Mouse (Mus musculus) liver, embryonic 16.5 days (tissue): Measurements from ENCODE around the gene Ppp2ca. TPM values are rescaled to one million over a fixed set of nuclear protein-coding genes. Genes with fewer than 3 reads are reported as not detected.

Source experiments
- ATAC-seq: fragments of 200-750 bp; cut with Nextera tagmentation; 2 replicates; pipeline ENCODE4 v1.8.0; 2017; ENCODE audit warnings: low read depth, mild to moderate bottlenecking, moderate number of reproducible peaks, moderate library complexity
- H3K27ac ChIP-seq: fragments of 300-500 bp; sonication (generic); 2 replicates; pipeline ENCODE4 v1.5.1; 2014; ENCODE audit warnings: mild to moderate bottlenecking, low read length
- H3K27me3 ChIP-seq: fragments of 300-500 bp; sonication (generic); 2 replicates; pipeline ENCODE4 v1.6.1; 2014; ENCODE audit warnings: low read depth, low read length, mixed read lengths; ENCODE audit not compliant: control insufficient read depth, insufficient read depth
- H3K36me3 ChIP-seq: fragments of 300-500 bp; sonication (generic); 2 replicates; pipeline ENCODE4 v1.6.1; 2014; ENCODE audit warnings: mild to moderate bottlenecking; ENCODE audit not compliant: control insufficient read depth, insufficient read depth
- H3K4me1 ChIP-seq: fragments of 300-500 bp; sonication (generic); 2 replicates; pipeline ENCODE4 v1.6.1; 2014; ENCODE audit warnings: low read depth, low read length, mixed read lengths; ENCODE audit not compliant: control insufficient read depth
- H3K4me2 ChIP-seq: fragments of 300-500 bp; sonication (generic); 2 replicates; pipeline ENCODE4 v1.6.1; 2014; ENCODE audit warnings: low read depth, low read length, mixed read lengths
- H3K4me3 ChIP-seq: fragments of 300-500 bp; sonication (generic); 2 replicates; pipeline ENCODE4 v1.5.1; 2014; ENCODE audit warnings: low read depth, mild to moderate bottlenecking, low read length
- H3K9ac ChIP-seq: fragments of 300-500 bp; sonication (generic); 2 replicates; pipeline ENCODE4 v1.6.1; 2014; ENCODE audit warnings: low read depth, low read length
- H3K9me3 ChIP-seq: fragments of 300-500 bp; sonication (generic); replicated peaks from 2 replicates; pipeline ENCODE4 v1.6.1; 2016; ENCODE audit warnings: low read length; ENCODE audit not compliant: control insufficient read depth
- WGBS: fragments of 180-500 bp; shearing (Covaris S2); extraction: QIAGEN DNeasy Blood & Tissue Kit; methylation state at CpG from one replicate; pipeline ENCODE4 v1.1.7; 2014; ENCODE audit not compliant: insufficient replicate concordance; 5-methylcytosine and 5-hydroxymethylcytosine counted together
- polyA plus RNA-seq: library from polyadenylated mRNA; unstranded; fragments of >200 nt; fragmentation: Nextera tagmentation; extraction: Ambion mirVana; gene quantifications from 2 replicates; pipeline ENCODE4 v1.2.1, GENCODE M21; 2015

Gene Ppp2ca
- polyA plus RNA-seq, 1 experiment from 2014 or later, result 26.5 TPM

- H3K27ac ChIP-seq, result no peak overlapping the region
- no peaks in the 10 kb centered on the region for H3K27me3 ChIP-seq
- no peaks in the 10 kb centered on the region for H3K36me3 ChIP-seq
- ATAC-seq, result no peak
- no peaks in the 10 kb centered on the region for H3K9me3 ChIP-seq
- H3K9ac ChIP-seq, result no peak overlapping the region
- H3K4me2 ChIP-seq, result no peak overlapping the region
- peaks cover 3% of the 10 kb centered on the region for H3K4me1 ChIP-seq
- no peak overlapping the region for H3K4me3 ChIP-seq
- WGBS, result 58% methylated on average over 4 of the region's 4 CpGs
Measured at GRCm38 (mm10) chr11:52085857-52086203, 12.7 kb upstream of the Ppp2ca start.

GRCm38 (mm10) chr11:52086204-52086864, 12.1 kb upstream of the Ppp2ca start:
- H3K27me3 ChIP-seq, result no peaks in the 10 kb centered on the region
- no peaks in the 10 kb centered on the region for H3K36me3 ChIP-seq
- H3K4me2 ChIP-seq, result no peak overlapping the region
- no peak overlapping the region for H3K4me3 ChIP-seq
- H3K4me1 ChIP-seq, result peaks cover 3% of the 10 kb centered on the region
- no peaks in the 10 kb centered on the region for H3K9me3 ChIP-seq
- H3K9ac ChIP-seq, result no peak overlapping the region
- no peak overlapping the region for H3K27ac ChIP-seq
- no peak for ATAC-seq
- WGBS, result 47% methylated on average over 9 of the region's 9 CpGs

DNA sequence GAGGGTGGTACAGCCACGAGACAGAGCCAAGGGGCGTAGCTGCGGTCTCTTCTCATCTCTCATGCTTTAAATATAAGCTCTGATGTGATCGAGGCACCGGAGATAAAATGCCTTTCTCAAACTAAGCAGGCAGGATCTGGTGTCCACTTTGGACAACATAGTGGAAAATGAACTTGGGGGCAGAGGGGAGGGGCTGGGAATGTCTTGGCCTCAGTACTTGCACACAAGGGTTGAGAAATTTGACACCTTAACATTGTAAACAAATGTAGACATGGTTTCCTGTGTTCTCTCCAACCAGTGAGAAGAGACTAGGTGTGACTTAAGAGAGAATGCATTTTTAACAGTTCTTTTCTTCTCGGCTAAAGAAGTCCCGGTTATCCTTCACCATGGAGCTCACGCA, 9.2 kb upstream of the Ppp2ca start:
- no peak for ATAC-seq
- no peaks in the 10 kb centered on the region for H3K36me3 ChIP-seq
- H3K27ac ChIP-seq, result no peak overlapping the region
- H3K4me2 ChIP-seq, result no peak overlapping the region
- H3K27me3 ChIP-seq, result no peaks in the 10 kb centered on the region
- H3K9ac ChIP-seq, result no peak overlapping the region
- 62% methylated on average over 8 of the region's 8 CpGs for WGBS
- H3K4me1 ChIP-seq, result peaks cover 3% of the 10 kb centered on the region
- no peak overlapping the region for H3K4me3 ChIP-seq
- no peaks in the 10 kb centered on the region for H3K9me3 ChIP-seq

- Histone ChIP-seq H3K4me2 (no peak overlapping the region), H3K9ac (no peak overlapping the region), H3K4me3 (no peak overlapping the region), H3K9me3 (no peaks in the 10 kb centered on the region), H3K27ac (no peak overlapping the region), H3K4me1 (peaks cover 3% of the 10 kb centered on the region), H3K27me3 (no peaks in the 10 kb centered on the region), H3K36me3 (no peaks in the 10 kb centered on the region)
- 75% methylated on average over 9 of the region's 9 CpGs for whole genome bisulfite sequencing
- no peak for ATAC-seq
Measured at GRCm38 (mm10) chr11:52091261-52091660, 7.2 kb upstream of the Ppp2ca start.

DNA sequence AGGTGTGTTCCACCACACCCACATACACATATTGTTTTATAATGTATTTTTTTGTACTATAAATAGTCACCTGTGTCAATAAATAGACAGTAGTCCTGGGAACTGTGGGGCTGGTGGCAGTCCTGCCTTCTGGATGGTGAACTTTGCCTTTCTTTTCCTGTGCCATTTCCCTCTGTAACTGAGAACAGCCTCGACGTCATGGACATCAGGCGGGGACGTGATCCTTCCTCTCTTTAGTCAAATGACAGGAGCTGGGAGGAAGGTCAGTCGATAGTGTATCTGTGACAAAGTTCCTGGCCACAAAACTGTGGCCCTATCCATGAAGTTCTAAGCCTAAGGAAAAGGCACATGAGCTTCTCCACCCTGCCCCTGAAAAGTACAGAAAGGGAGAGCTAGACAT, 3.9 kb upstream of the Ppp2ca start:
- no peaks in the 10 kb centered on the region for H3K36me3 ChIP-seq
- no peak overlapping the region for H3K9ac ChIP-seq
- no peaks in the 10 kb centered on the region for H3K9me3 ChIP-seq
- 0 out of 2 replicates have a peak overlapping the region, but pooled peaks have one; percentile 3 for H3K27ac ChIP-seq
- no peak overlapping the region for H3K4me2 ChIP-seq
- H3K4me3 ChIP-seq, result no peak overlapping the region
- H3K27me3 ChIP-seq, result no peaks in the 10 kb centered on the region
- H3K4me1 ChIP-seq, result peaks cover 12% of the 10 kb centered on the region
- 42% methylated on average over 5 of the region's 5 CpGs for WGBS
- ATAC-seq, result no peak

DNA sequence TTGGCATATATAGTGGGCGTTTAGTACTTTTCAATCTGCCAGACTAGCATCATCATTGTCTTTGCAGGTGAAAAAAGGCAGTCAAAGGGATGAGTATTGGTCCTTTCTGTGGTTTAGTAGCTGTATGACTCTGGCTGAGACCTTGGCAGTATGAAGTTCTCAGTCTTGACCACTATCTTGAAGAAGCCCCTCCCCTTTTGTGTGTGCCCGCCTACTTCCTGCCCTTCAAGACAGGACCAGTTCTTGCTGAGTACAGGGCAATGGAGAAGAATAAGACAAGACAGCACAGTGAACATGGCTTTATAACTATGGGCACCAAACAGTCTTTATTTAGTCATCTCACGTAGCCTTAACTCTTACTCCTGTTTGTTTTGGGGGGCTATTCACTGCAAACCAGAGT, 1.5 kb upstream of the Ppp2ca start:
- no peak overlapping the region for H3K4me2 ChIP-seq
- no peak overlapping the region for H3K4me3 ChIP-seq
- 53% methylated on average over 3 of the region's 3 CpGs for WGBS
- H3K27ac ChIP-seq, result no peak overlapping the region
- no peak overlapping the region for H3K9ac ChIP-seq
- H3K36me3 ChIP-seq, result no peaks in the 10 kb centered on the region
- peaks cover 31% of the 10 kb centered on the region for H3K4me1 ChIP-seq
- no peaks in the 10 kb centered on the region for H3K9me3 ChIP-seq
- H3K27me3 ChIP-seq, result no peaks in the 10 kb centered on the region
- ATAC-seq, result no peak

DNA sequence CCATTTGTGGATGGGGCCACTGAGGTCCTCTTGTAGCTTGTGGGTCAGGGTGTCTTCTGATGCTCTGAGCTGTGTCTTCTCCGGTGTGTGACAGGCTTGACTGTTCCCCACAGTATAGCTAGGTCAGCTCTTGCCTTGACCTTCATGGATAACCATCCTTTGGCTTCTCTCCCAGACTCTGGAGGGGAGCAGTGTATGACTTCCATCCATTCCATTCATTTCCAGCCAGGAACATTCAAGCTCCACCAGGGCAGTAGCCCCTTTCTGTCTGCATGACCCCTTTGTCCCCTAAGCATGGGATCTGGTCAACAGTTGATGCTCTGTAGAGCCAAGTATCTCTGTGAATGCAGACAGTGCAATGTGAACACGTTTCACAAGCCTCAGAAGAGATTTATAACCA, 885 bp upstream of the Ppp2ca start:
- no peaks in the 10 kb centered on the region for H3K36me3 ChIP-seq
- H3K27me3 ChIP-seq, result no peaks in the 10 kb centered on the region
- WGBS, result 74% methylated on average over 2 of the region's 2 CpGs
- no peak for ATAC-seq
- peaks cover 35% of the 10 kb centered on the region for H3K4me1 ChIP-seq
- no peaks in the 10 kb centered on the region for H3K9me3 ChIP-seq
- peak overlapping the region; percentile 93 for H3K27ac ChIP-seq
- peak overlapping the region; percentile 74 for H3K9ac ChIP-seq
- H3K4me2 ChIP-seq, result peak overlapping the region; percentile 91
- H3K4me3 ChIP-seq, result peak overlapping the region; percentile 87

DNA sequence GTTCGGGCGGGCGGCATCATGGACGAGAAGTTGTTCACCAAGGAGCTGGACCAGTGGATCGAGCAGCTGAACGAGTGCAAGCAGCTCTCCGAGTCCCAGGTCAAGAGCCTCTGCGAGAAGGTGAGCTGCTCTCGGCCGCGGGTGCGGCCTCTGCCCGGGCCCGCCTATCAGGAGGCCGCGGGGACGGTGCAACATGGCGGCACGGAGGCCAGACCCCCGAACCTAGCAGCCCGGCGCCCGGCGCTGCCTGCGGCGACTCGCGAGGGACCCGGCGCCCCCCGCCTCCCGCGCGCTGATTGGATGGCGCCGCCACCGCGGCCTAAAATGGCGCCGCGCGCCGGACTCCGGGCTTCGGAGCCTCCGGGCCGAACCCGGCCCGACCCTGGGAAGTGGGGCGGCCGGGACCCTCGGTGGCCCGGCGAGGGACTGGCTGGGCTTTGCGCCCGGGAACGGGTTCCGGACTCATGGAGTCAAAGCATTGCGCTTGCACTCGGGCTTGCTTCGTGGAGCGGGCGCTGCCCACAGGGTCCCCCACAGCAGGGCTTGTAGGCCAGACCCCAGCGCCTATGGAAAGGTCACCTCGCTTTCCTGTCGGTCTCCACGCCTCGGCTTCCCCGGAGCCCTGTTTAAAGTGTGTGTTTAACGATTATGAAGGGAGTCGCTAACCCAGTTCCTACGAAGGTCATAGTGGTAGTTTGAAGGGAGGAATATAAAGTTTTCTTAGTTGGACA, 715 bp downstream of the Ppp2ca start:
- peaks cover 39% of the 10 kb centered on the region for H3K4me1 ChIP-seq
- H3K9ac ChIP-seq, result peak overlapping the region; percentile 98
- no peaks in the 10 kb centered on the region for H3K36me3 ChIP-seq
- under 1% methylated on average over 62 of the region's 72 CpGs for WGBS
- peak overlapping the region; percentile 100 for H3K27ac ChIP-seq
- peak; percentile 59 for ATAC-seq
- no peaks in the 10 kb centered on the region for H3K27me3 ChIP-seq
- H3K4me2 ChIP-seq, result peak overlapping the region; percentile 75
- H3K4me3 ChIP-seq, result peak overlapping the region; percentile 87
- H3K9me3 ChIP-seq, result no peaks in the 10 kb centered on the region

GRCm38 (mm10) chr11:52099771-52100219, 1.3 kb downstream of the Ppp2ca start:
- peak overlapping the region; percentile 87 for H3K4me3 ChIP-seq
- peak overlapping the region; percentile 98 for H3K9ac ChIP-seq
- WGBS, result under 1% methylated on average over 7 of the region's 7 CpGs
- peak overlapping the region; percentile 75 for H3K4me2 ChIP-seq
- H3K4me1 ChIP-seq, result peaks cover 44% of the 10 kb centered on the region
- ATAC-seq, result no peak
- H3K27me3 ChIP-seq, result no peaks in the 10 kb centered on the region
- H3K36me3 ChIP-seq, result no peaks in the 10 kb centered on the region
- no peaks in the 10 kb centered on the region for H3K9me3 ChIP-seq
- peak overlapping the region; percentile 100 for H3K27ac ChIP-seq
